Mouse (Mus musculus) activated CD4-positive, CD25-positive, alpha-beta regulatory T cell, adult 9 weeks (primary cell): ENCODE data around the gene Fzd4. TPM values are rescaled to one million over a fixed set of nuclear protein-coding genes. Genes with fewer than 3 reads are reported as not detected.

Experiments
- polyA plus RNA-seq: library from polyadenylated mRNA; unstranded; fragments of 100-300 nt; shearing (Covaris generic); gene quantifications from one replicate; pipeline ENCODE4 v1.2.1, GENCODE M21; 2017

Gene Fzd4
- not detected for polyA plus RNA-seq

GRCm38 (mm10) chr7:89404081-89404733, at the start of gene Fzd4, which contains the start of gene Tmem135:
Gene Fzd4, plus strand, starts transcription at chr7:89404355.
Gene Tmem135, minus strand, starts transcription at chr7:89404222.

Other genes starting within 250 kb of the Fzd4 start
- 30.6 TPM for gene Tmem135, start 133 bp upstream of the Fzd4 start, polyA plus RNA-seq
- not detected for gene Prss23, start 122.8 kb downstream of the Fzd4 start, polyA plus RNA-seq
- not detected for gene Me3, start 228.0 kb downstream of the Fzd4 start, polyA plus RNA-seq